Mouse (Mus musculus): ENCODE data around the gene Rere. TPM values are rescaled to one million over a fixed set of nuclear protein-coding genes. Genes with fewer than 3 reads are reported as not detected.
A peak's percentile ranks its signal among the peaks of the same experiment; 100 is the strongest.

Gene Rere
- polyA plus RNA-seq, 1 experiment from 2014 or later = 22.2 TPM

DNA sequence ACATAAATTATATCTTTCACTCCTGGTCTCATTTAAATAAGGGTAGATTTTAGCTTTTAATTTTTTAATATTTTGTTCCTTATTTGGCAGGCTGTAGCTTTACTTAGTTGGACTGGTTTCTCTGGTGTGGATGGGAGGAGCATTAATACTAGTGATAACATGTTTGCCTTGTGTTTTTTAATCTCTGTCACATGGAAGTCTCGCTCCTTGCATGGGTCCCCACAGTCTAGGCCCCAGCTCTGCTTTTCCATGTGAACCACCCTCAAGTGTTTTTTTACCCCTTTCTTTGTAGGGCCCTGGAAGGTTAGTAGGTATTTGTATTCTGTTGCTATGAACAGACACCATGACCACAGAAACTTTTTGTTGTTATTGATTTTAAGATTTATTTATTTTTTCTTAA lies 238.6 kb downstream of the Rere start:
- WGBS = 81% methylated on average over 1 of the region's 1 CpGs
- no peak overlapping the region for H3K4me3 ChIP-seq (ENCODE audit: low read length)
- H3K4me2 ChIP-seq (ENCODE audit: low read depth, low read length) = no peak overlapping the region
- no peaks in the 10 kb centered on the region; the same call in 1 of the 2 replicates for H3K36me3 ChIP-seq (ENCODE audit: control insufficient read depth, insufficient read depth, low read length)
- ATAC-seq = no peak
- peaks cover 16% of the 10 kb centered on the region; the same call in 1 of the 2 replicates for H3K4me1 ChIP-seq (ENCODE audit: control insufficient read depth, insufficient read depth, low read length)
- H3K27ac ChIP-seq (ENCODE audit: low read length) = no peak overlapping the region
- no peaks in the 10 kb centered on the region for H3K27me3 ChIP-seq (replicated peaks; ENCODE audit: control insufficient read depth, insufficient read depth, low read length)
- no peak overlapping the region for H3K9ac ChIP-seq (ENCODE audit: low read depth, low read length)
- H3K9me3 ChIP-seq (ENCODE audit: control insufficient read depth, low read length) = no peaks in the 10 kb centered on the region

DNA sequence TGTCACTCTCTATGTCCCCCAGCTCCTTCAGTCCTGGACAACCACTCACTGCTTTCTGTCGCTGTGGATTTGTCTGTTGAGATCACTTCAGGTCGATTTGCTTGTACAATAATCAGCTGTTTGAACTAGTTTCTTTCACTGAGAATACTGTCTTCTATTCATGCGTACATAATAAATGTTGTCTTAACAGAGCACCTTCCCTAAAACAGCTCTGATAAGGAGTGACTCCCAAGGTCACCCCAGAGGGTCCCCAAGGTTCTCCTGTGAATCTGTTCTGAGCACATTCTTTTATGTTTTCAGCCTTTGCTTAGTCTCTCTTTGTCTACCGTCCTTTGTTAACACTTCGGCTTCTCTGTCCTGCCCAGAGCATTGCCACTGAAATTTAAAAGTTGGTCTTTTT lies 241.0 kb downstream of the Rere start:
- Histone ChIP-seq H3K27me3 (replicated peaks; ENCODE audit: control insufficient read depth, insufficient read depth, low read length) (no peaks in the 10 kb centered on the region), H3K36me3 (ENCODE audit: control insufficient read depth, insufficient read depth, low read length) (no peaks in the 10 kb centered on the region; the same call in 1 of the 2 replicates), H3K9me3 (ENCODE audit: control insufficient read depth, low read length) (no peaks in the 10 kb centered on the region), H3K9ac (ENCODE audit: low read depth, low read length) (no peak overlapping the region), H3K27ac (ENCODE audit: low read length) (no peak overlapping the region), H3K4me2 (ENCODE audit: low read depth, low read length) (no peak overlapping the region), H3K4me1 (ENCODE audit: control insufficient read depth, insufficient read depth, low read length) (peaks cover 8% of the 10 kb centered on the region; the same call in 1 of the 2 replicates), H3K4me3 (ENCODE audit: low read length) (no peak overlapping the region)
- no peak for ATAC-seq
- WGBS = 68% methylated on average over 5 of the region's 5 CpGs

DNA sequence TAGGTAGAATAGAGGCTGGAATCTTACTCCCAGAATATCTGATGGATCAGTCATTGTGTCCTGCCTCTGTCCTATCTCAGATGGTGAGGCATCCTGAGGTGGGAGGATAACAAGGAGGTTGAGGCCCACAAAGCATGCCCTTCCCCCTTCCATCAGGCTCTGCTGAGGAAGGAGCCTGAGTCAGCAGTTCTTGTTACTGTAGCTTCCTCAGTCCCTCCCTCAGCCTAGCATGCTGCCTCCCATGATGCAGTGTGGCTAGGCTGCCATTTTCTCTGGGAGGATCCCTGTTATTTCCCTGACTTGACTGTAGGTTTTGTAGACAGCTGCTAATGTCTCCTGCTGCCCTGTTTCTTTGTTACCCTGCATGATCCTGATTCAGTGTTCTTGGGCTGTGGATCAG lies 241.9 kb downstream of the Rere start:
- no peak for ATAC-seq
- Histone ChIP-seq H3K4me1 (ENCODE audit: control insufficient read depth, insufficient read depth, low read length) (peaks cover 4% of the 10 kb centered on the region; the same call in 1 of the 2 replicates), H3K27ac (ENCODE audit: low read length) (no peak overlapping the region), H3K4me2 (ENCODE audit: low read depth, low read length) (no peak overlapping the region), H3K27me3 (replicated peaks; ENCODE audit: control insufficient read depth, insufficient read depth, low read length) (no peaks in the 10 kb centered on the region), H3K36me3 (ENCODE audit: control insufficient read depth, insufficient read depth, low read length) (no peaks in the 10 kb centered on the region; the same call in 1 of the 2 replicates), H3K4me3 (ENCODE audit: low read length) (no peak overlapping the region), H3K9ac (ENCODE audit: low read depth, low read length) (no peak overlapping the region), H3K9me3 (ENCODE audit: control insufficient read depth, low read length) (no peaks in the 10 kb centered on the region)

- Histone ChIP-seq H3K27ac (ENCODE audit: low read length) (no peak overlapping the region), H3K9ac (ENCODE audit: low read depth, low read length) (no peak overlapping the region), H3K27me3 (replicated peaks; ENCODE audit: control insufficient read depth, insufficient read depth, low read length) (no peaks in the 10 kb centered on the region), H3K4me3 (ENCODE audit: low read length) (no peak overlapping the region), H3K36me3 (ENCODE audit: control insufficient read depth, insufficient read depth, low read length) (no peaks in the 10 kb centered on the region), H3K4me2 (ENCODE audit: low read depth, low read length) (no peak overlapping the region), H3K9me3 (ENCODE audit: control insufficient read depth, low read length) (no peaks in the 10 kb centered on the region), H3K4me1 (ENCODE audit: control insufficient read depth, insufficient read depth, low read length) (no peaks in the 10 kb centered on the region)
- WGBS = 79% methylated on average over 1 of the region's 1 CpGs
- no peak for ATAC-seq
These were observed 244.8 kb downstream of the Rere start for GRCm38 (mm10) chr4:150526269-150526668.

GRCm38 (mm10) chr4:150528426-150528825 lies 247.0 kb downstream of the Rere start:
- no peaks in the 10 kb centered on the region for H3K9me3 ChIP-seq (ENCODE audit: control insufficient read depth, low read length)
- WGBS = 85% methylated on average over 1 of the region's 1 CpGs
- no peak overlapping the region for H3K27ac ChIP-seq (ENCODE audit: low read length)
- no peaks in the 10 kb centered on the region for H3K27me3 ChIP-seq (replicated peaks; ENCODE audit: control insufficient read depth, insufficient read depth, low read length)
- ATAC-seq = no peak
- no peaks in the 10 kb centered on the region for H3K36me3 ChIP-seq (ENCODE audit: control insufficient read depth, insufficient read depth, low read length)
- 0 out of 2 replicates have a peak, but pooled peaks cover 3% of the 10 kb centered on the region for H3K4me1 ChIP-seq (ENCODE audit: control insufficient read depth, insufficient read depth, low read length)
- H3K4me3 ChIP-seq (ENCODE audit: low read length) = no peak overlapping the region
- no peak overlapping the region for H3K9ac ChIP-seq (ENCODE audit: low read depth, low read length)
- H3K4me2 ChIP-seq (ENCODE audit: low read depth, low read length) = no peak overlapping the region

DNA sequence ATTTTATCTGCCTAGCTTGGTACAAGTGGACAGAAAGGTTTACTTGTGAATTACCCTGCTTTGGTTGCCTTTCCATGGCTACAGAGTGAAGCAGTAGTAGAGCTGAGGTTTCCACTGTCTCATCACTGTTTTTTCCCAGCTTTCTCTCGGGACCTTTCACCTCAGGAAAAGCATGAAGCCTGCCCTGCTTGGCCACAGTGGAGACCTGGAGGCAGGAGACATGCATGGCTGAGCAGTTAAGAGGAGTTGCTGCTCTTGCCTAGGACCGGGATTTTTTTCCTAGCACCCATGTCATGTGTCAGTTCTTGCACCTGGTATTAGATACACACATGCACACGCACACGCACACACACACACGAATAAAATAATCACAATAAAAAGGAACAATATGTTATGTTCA lies 247.4 kb downstream of the Rere start:
- WGBS = 89% methylated on average over 5 of the region's 5 CpGs
- no peak overlapping the region for H3K27ac ChIP-seq (ENCODE audit: low read length)
- no peak overlapping the region for H3K4me3 ChIP-seq (ENCODE audit: low read length)
- no peaks in the 10 kb centered on the region for H3K36me3 ChIP-seq (ENCODE audit: control insufficient read depth, insufficient read depth, low read length)
- H3K9ac ChIP-seq (ENCODE audit: low read depth, low read length) = no peak overlapping the region
- H3K27me3 ChIP-seq (replicated peaks; ENCODE audit: control insufficient read depth, insufficient read depth, low read length) = no peaks in the 10 kb centered on the region
- H3K9me3 ChIP-seq (ENCODE audit: control insufficient read depth, low read length) = no peaks in the 10 kb centered on the region
- ATAC-seq = no peak
- 0 out of 2 replicates have a peak, but pooled peaks cover 3% of the 10 kb centered on the region for H3K4me1 ChIP-seq (ENCODE audit: control insufficient read depth, insufficient read depth, low read length)
- H3K4me2 ChIP-seq (ENCODE audit: low read depth, low read length) = no peak overlapping the region

- H3K4me2 ChIP-seq (ENCODE audit: low read depth, low read length) = no peak overlapping the region
- no peak overlapping the region for H3K9ac ChIP-seq (ENCODE audit: low read depth, low read length)
- peaks cover 2% of the 10 kb centered on the region; the same call in 1 of the 2 replicates for H3K36me3 ChIP-seq (ENCODE audit: control insufficient read depth, insufficient read depth, low read length)
- 58% methylated on average over 7 of the region's 7 CpGs for WGBS
- no peaks in the 10 kb centered on the region for H3K9me3 ChIP-seq (ENCODE audit: control insufficient read depth, low read length)
- 0 out of 2 replicates have a peak, but pooled peaks cover 3% of the 10 kb centered on the region for H3K4me1 ChIP-seq (ENCODE audit: control insufficient read depth, insufficient read depth, low read length)
- no peaks in the 10 kb centered on the region for H3K27me3 ChIP-seq (replicated peaks; ENCODE audit: control insufficient read depth, insufficient read depth, low read length)
- no peak overlapping the region for H3K27ac ChIP-seq (ENCODE audit: low read length)
- ATAC-seq = no peak
- no peak overlapping the region for H3K4me3 ChIP-seq (ENCODE audit: low read length)
These were observed 250.4 kb downstream of the Rere start for GRCm38 (mm10) chr4:150531869-150532268.

DNA sequence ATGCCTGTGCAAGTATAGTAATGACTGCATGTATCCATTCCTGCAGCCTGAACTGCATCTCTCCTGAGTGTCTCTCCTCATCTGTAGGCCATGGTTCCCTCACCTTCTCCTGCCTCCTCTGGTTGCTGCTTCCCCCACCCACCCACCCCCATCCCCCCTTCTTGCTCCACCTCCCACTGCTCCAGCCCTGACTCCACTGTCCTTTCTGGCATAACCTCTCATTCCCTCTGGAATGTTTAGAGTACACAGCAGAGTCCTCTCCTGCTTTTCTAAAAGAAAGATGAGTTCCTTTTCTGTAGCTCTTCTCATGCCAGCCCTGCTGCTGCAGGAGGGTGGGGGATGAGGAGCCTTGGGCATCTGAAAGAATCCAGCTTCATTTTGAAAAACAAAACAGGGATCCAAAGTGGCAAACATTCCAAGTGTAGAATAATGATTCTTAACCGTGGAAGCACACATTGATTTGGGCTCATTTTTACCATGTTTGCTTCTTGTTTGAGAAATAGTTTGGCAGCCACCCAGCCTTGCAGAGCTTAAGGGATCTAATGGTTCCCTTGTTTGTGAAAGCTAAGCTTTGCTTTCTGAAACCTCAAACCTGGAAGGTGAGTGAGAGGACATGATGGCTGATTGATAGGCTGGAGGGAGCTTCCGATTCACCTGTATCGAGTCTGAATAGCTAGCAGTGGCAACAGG lies 255.5 kb downstream of the Rere start:
- H3K27me3 ChIP-seq (replicated peaks; ENCODE audit: control insufficient read depth, insufficient read depth, low read length) = no peaks in the 10 kb centered on the region
- H3K9ac ChIP-seq (ENCODE audit: low read depth, low read length) = no peak overlapping the region
- H3K27ac ChIP-seq (ENCODE audit: low read length) = peak overlapping the region; percentile 66
- no peak overlapping the region for H3K4me2 ChIP-seq (ENCODE audit: low read depth, low read length)
- no peaks in the 10 kb centered on the region for H3K9me3 ChIP-seq (ENCODE audit: control insufficient read depth, low read length)
- no peak overlapping the region for H3K4me3 ChIP-seq (ENCODE audit: low read length)
- H3K36me3 ChIP-seq (ENCODE audit: control insufficient read depth, insufficient read depth, low read length) = peaks cover 7% of the 10 kb centered on the region
- ATAC-seq = peak; percentile 46; the same call in 1 of the 2 replicates
- H3K4me1 ChIP-seq (ENCODE audit: control insufficient read depth, insufficient read depth, low read length) = peaks cover 4% of the 10 kb centered on the region; the same call in 1 of the 2 replicates
- WGBS = 62% methylated on average over 3 of the region's 3 CpGs

- 85% methylated on average over 1 of the region's 1 CpGs for WGBS
- ATAC-seq = no peak
- Histone ChIP-seq H3K4me1 (ENCODE audit: control insufficient read depth, insufficient read depth, low read length) (peaks cover 9% of the 10 kb centered on the region), H3K4me3 (ENCODE audit: low read length) (no peak overlapping the region), H3K36me3 (ENCODE audit: control insufficient read depth, insufficient read depth, low read length) (peaks cover 6% of the 10 kb centered on the region), H3K27me3 (replicated peaks; ENCODE audit: control insufficient read depth, insufficient read depth, low read length) (no peaks in the 10 kb centered on the region), H3K27ac (ENCODE audit: low read length) (no peak overlapping the region), H3K9me3 (ENCODE audit: control insufficient read depth, low read length) (no peaks in the 10 kb centered on the region), H3K9ac (ENCODE audit: low read depth, low read length) (no peak overlapping the region), H3K4me2 (ENCODE audit: low read depth, low read length) (no peak overlapping the region)
These were observed 258.4 kb downstream of the Rere start for GRCm38 (mm10) chr4:150539846-150540245.

Data from intestine, embryonic 16.5 days (tissue).